Mouse (Mus musculus) neural tube, embryonic 14.5 days (tissue): ENCODE results near the gene Stk32c. TPM values are rescaled to one million over a fixed set of nuclear protein-coding genes. Genes with fewer than 3 reads are reported as not detected.

Experiments used
- ATAC-seq: fragments of 200-750 bp; cut with Nextera tagmentation; 2 replicates; pipeline ENCODE4 v1.8.0; 2017; ENCODE audit warnings: low read depth, mild to moderate bottlenecking, moderate TSS enrichment, moderate library complexity
- H3K27ac ChIP-seq: fragments of 300-500 bp; sonication (generic); 2 replicates; pipeline ENCODE4 v1.5.1; 2014; ENCODE audit warnings: low read depth, mild to moderate bottlenecking, control low read depth, low read length, moderate library complexity, mixed read lengths
- H3K27me3 ChIP-seq: fragments of 300-500 bp; sonication (generic); 2 replicates; pipeline ENCODE4 v1.6.1; 2014; ENCODE audit warnings: low read length; ENCODE audit not compliant: control insufficient read depth, insufficient read depth
- H3K36me3 ChIP-seq: fragments of 300-500 bp; sonication (generic); 2 replicates; pipeline ENCODE4 v1.6.1; 2014; ENCODE audit warnings: low read length, mixed read lengths; ENCODE audit not compliant: control insufficient read depth, insufficient read depth
- H3K4me1 ChIP-seq: fragments of 300-500 bp; sonication (generic); 2 replicates; pipeline ENCODE4 v1.6.1; 2014; ENCODE audit warnings: low read length; ENCODE audit not compliant: control insufficient read depth, insufficient read depth
- H3K4me2 ChIP-seq: fragments of 300-500 bp; sonication (generic); 2 replicates; pipeline ENCODE4 v1.6.1; 2014; ENCODE audit warnings: mild to moderate bottlenecking, low read depth, low read length, control low read depth
- H3K4me3 ChIP-seq: fragments of 300-500 bp; sonication (generic); 2 replicates; pipeline ENCODE4 v1.5.1; 2014; ENCODE audit warnings: low read depth, low read length, control low read depth, mixed read lengths
- H3K9ac ChIP-seq: fragments of 300-500 bp; sonication (generic); replicated peaks from 2 replicates; pipeline ENCODE4 v1.6.1; 2014; ENCODE audit warnings: low read depth, mild to moderate bottlenecking, control low read depth, low read length, mixed read lengths
- H3K9me3 ChIP-seq: fragments of 300-500 bp; sonication (generic); 2 replicates; pipeline ENCODE4 v1.6.1; 2016; ENCODE audit warnings: low read length; ENCODE audit not compliant: control insufficient read depth
- WGBS: fragments of 180-500 bp; shearing (Covaris S2); extraction: QIAGEN DNeasy Blood & Tissue Kit; methylation state at CpG from one replicate; pipeline ENCODE4 v1.1.7; 2014; 5-methylcytosine and 5-hydroxymethylcytosine counted together
- polyA plus RNA-seq: library from polyadenylated mRNA; unstranded; fragments of >200 nt; fragmentation: Nextera tagmentation; extraction: Ambion mirVana; gene quantifications from 2 replicates; pipeline ENCODE4 v1.2.1, GENCODE M21; 2014

Gene Stk32c
- polyA plus RNA-seq, 1 experiment from 2014 or later: 1.7 TPM

- H3K9me3 ChIP-seq: no peaks in the 10 kb centered on the region
- 94% methylated on average over 4 of the region's 4 CpGs for WGBS
- peaks cover 9% of the 10 kb centered on the region; the same call in 1 of the 2 replicates for H3K4me1 ChIP-seq
- H3K9ac ChIP-seq: no peak overlapping the region
- ATAC-seq: no peak
- H3K4me3 ChIP-seq: no peak overlapping the region
- peaks cover 7% of the 10 kb centered on the region; the same call in 1 of the 2 replicates for H3K27me3 ChIP-seq
- no peaks in the 10 kb centered on the region for H3K36me3 ChIP-seq
- no peak overlapping the region for H3K4me2 ChIP-seq
- H3K27ac ChIP-seq: no peak overlapping the region
Measured at GRCm38 (mm10) chr7:139190616-139191015, 22.5 kb downstream of the Stk32c start.

GRCm38 (mm10) chr7:139188634-139189207 lies 24.4 kb downstream of the Stk32c start:
- Histone ChIP-seq H3K36me3 (no peaks in the 10 kb centered on the region), H3K27ac (no peak overlapping the region), H3K9me3 (no peaks in the 10 kb centered on the region), H3K4me2 (peak overlapping the region; percentile 82), H3K9ac (peak overlapping the region; percentile 69), H3K4me3 (peak overlapping the region; percentile 78), H3K4me1 (peaks cover 9% of the 10 kb centered on the region; the same call in 1 of the 2 replicates), H3K27me3 (peaks cover 7% of the 10 kb centered on the region; the same call in 1 of the 2 replicates)
- peak; percentile 69; the same call in 1 of the 2 replicates for ATAC-seq
- 2% methylated on average over 23 of the region's 23 CpGs for WGBS

- Histone ChIP-seq H3K27me3 (peaks cover 7% of the 10 kb centered on the region; the same call in 1 of the 2 replicates), H3K4me2 (peak overlapping the region; percentile 82), H3K4me3 (peak overlapping the region; percentile 78), H3K4me1 (peaks cover 9% of the 10 kb centered on the region; the same call in 1 of the 2 replicates), H3K36me3 (no peaks in the 10 kb centered on the region), H3K9ac (peak overlapping the region; percentile 69), H3K9me3 (no peaks in the 10 kb centered on the region), H3K27ac (peak overlapping the region; percentile 62)
- WGBS: 0% methylated on average over 82 of the region's 94 CpGs
- ATAC-seq: peak; percentile 93
Measured at GRCm38 (mm10) chr7:139187771-139188633, 25.1 kb downstream of the Stk32c start.

GRCm38 (mm10) chr7:139187277-139187676 lies 25.8 kb downstream of the Stk32c start:
- H3K36me3 ChIP-seq: no peaks in the 10 kb centered on the region
- H3K4me3 ChIP-seq: peak overlapping the region; percentile 78
- H3K27me3 ChIP-seq: peaks cover 7% of the 10 kb centered on the region; the same call in 1 of the 2 replicates
- no peak overlapping the region for H3K27ac ChIP-seq
- H3K4me2 ChIP-seq: peak overlapping the region; percentile 82
- 40% methylated on average over 7 of the region's 7 CpGs for WGBS
- ATAC-seq: no peak
- no peaks in the 10 kb centered on the region for H3K9me3 ChIP-seq
- peak overlapping the region; percentile 69 for H3K9ac ChIP-seq
- H3K4me1 ChIP-seq: peaks cover 9% of the 10 kb centered on the region; the same call in 1 of the 2 replicates

GRCm38 (mm10) chr7:139186436-139186835 lies 26.7 kb downstream of the Stk32c start:
- H3K36me3 ChIP-seq: no peaks in the 10 kb centered on the region
- H3K9ac ChIP-seq: no peak overlapping the region
- peaks cover 9% of the 10 kb centered on the region; the same call in 1 of the 2 replicates for H3K4me1 ChIP-seq
- H3K9me3 ChIP-seq: no peaks in the 10 kb centered on the region
- WGBS: 63% methylated on average over 8 of the region's 8 CpGs
- no peak overlapping the region for H3K27ac ChIP-seq
- H3K4me3 ChIP-seq: no peak overlapping the region
- no peak overlapping the region for H3K4me2 ChIP-seq
- no peak for ATAC-seq
- peaks cover 7% of the 10 kb centered on the region; the same call in 1 of the 2 replicates for H3K27me3 ChIP-seq

GRCm38 (mm10) chr7:139185971-139186370 lies 27.1 kb downstream of the Stk32c start:
- peaks cover 7% of the 10 kb centered on the region; the same call in 1 of the 2 replicates for H3K27me3 ChIP-seq
- peaks cover 9% of the 10 kb centered on the region; the same call in 1 of the 2 replicates for H3K4me1 ChIP-seq
- H3K9me3 ChIP-seq: no peaks in the 10 kb centered on the region
- H3K36me3 ChIP-seq: no peaks in the 10 kb centered on the region
- no peak overlapping the region for H3K4me3 ChIP-seq
- WGBS: 42% methylated on average over 5 of the region's 5 CpGs
- H3K9ac ChIP-seq: no peak overlapping the region
- no peak for ATAC-seq
- no peak overlapping the region for H3K4me2 ChIP-seq
- no peak overlapping the region for H3K27ac ChIP-seq

GRCm38 (mm10) chr7:139184846-139185245 lies 28.3 kb downstream of the Stk32c start:
- WGBS: 88% methylated on average over 7 of the region's 7 CpGs
- no peak overlapping the region for H3K9ac ChIP-seq
- no peak for ATAC-seq

GRCm38 (mm10) chr7:139184396-139184795 lies 28.7 kb downstream of the Stk32c start:
- ATAC-seq: no peak
- H3K36me3 ChIP-seq: no peaks in the 10 kb centered on the region
- H3K9me3 ChIP-seq: no peaks in the 10 kb centered on the region
- H3K4me3 ChIP-seq: no peak overlapping the region
- H3K27me3 ChIP-seq: peaks cover 7% of the 10 kb centered on the region; the same call in 1 of the 2 replicates
- H3K9ac ChIP-seq: no peak overlapping the region
- peaks cover 9% of the 10 kb centered on the region; the same call in 1 of the 2 replicates for H3K4me1 ChIP-seq
- no peak overlapping the region for H3K27ac ChIP-seq
- 80% methylated on average over 4 of the region's 4 CpGs for WGBS
- no peak overlapping the region for H3K4me2 ChIP-seq

More at GRCm38 (mm10) chr7:139184846-139185245, 28.3 kb downstream of the Stk32c start:
- Histone ChIP-seq H3K4me3 (no peak overlapping the region), H3K9me3 (no peaks in the 10 kb centered on the region), H3K36me3 (no peaks in the 10 kb centered on the region), H3K4me1 (peaks cover 9% of the 10 kb centered on the region; the same call in 1 of the 2 replicates), H3K27me3 (peaks cover 7% of the 10 kb centered on the region; the same call in 1 of the 2 replicates), H3K27ac (no peak overlapping the region), H3K4me2 (no peak overlapping the region)
